Mouse (Mus musculus): Measurements from ENCODE around the gene 2010111I01Rik. TPM values are rescaled to one million over a fixed set of nuclear protein-coding genes. Genes with fewer than 3 reads are reported as not detected.

Gene 2010111I01Rik
- polyA plus RNA-seq, 1 experiment from 2014 or later, result 119 TPM

DNA sequence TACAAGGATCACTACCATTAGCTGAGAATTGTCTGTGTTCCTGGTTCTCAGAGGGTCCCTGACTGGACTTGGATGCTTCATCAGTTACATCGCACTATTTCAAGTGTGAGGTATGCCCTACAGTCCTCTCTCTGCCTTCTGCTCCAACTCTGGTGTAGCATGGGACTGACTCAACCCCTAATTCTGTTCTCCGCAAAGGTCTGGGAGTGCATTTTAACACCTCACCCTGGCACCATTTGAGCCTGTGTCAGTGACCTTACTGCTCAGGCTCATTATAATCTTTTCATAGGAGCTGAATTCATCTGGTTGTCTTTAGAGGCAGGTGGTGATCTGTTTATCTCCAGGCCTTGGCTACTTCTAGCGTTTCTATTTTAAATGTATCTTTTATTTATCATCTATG is 154.0 kb downstream of the 2010111I01Rik start:
- Histone ChIP-seq H3K9ac (ENCODE audit: low read length) (no peak overlapping the region), H3K4me2 (ENCODE audit: low read depth, low read length) (no peak overlapping the region), H3K4me1 (ENCODE audit: control insufficient read depth, insufficient read depth, low read length) (peaks cover 18% of the 10 kb centered on the region), H3K9me3 (replicated peaks; ENCODE audit: control insufficient read depth, low read length) (no peaks in the 10 kb centered on the region), H3K4me3 (replicated peaks; ENCODE audit: low read length) (no peak overlapping the region), H3K27ac (ENCODE audit: low read length) (no peak overlapping the region), H3K27me3 (ENCODE audit: control insufficient read depth, insufficient read depth, low read length) (no peaks in the 10 kb centered on the region), H3K36me3 (ENCODE audit: control insufficient read depth, insufficient read depth, low read length) (no peaks in the 10 kb centered on the region)
- ATAC-seq (ENCODE audit: insufficient read depth, low FRiP score), result no peak
- 79% methylated on average over 3 of the region's 3 CpGs for WGBS

DNA sequence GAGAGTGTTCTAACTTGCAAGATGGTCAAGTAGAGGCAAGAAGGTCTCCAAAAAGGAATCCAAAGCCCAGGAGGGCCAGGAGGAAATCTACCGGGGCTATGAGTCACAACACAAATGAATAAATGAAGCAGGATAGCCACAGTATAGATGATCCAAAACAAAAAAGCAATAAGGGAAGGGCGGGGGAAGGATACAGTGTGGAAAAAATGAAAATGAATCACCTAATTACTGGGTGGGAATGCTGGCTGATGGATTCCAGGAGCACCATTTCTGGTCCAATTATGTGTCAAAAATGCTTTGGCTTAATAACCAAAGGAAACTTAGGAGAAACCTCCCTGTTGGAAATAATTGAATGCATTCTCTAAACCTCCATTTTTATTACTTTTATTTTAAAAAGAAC is 155.6 kb downstream of the 2010111I01Rik start:
- no peaks in the 10 kb centered on the region for H3K36me3 ChIP-seq (ENCODE audit: control insufficient read depth, insufficient read depth, low read length)
- H3K9me3 ChIP-seq (replicated peaks; ENCODE audit: control insufficient read depth, low read length), result no peaks in the 10 kb centered on the region
- no peaks in the 10 kb centered on the region for H3K27me3 ChIP-seq (ENCODE audit: control insufficient read depth, insufficient read depth, low read length)
- peak overlapping the region; percentile 56 for H3K27ac ChIP-seq (ENCODE audit: low read length)
- no peak overlapping the region for H3K9ac ChIP-seq (ENCODE audit: low read length)
- WGBS, result 53% methylated on average over 2 of the region's 2 CpGs
- no peak; the same call in 1 of the 2 replicates for ATAC-seq (ENCODE audit: insufficient read depth, low FRiP score)
- peaks cover 4% of the 10 kb centered on the region; the same call in 1 of the 2 replicates for H3K4me1 ChIP-seq (ENCODE audit: control insufficient read depth, insufficient read depth, low read length)
- no peak overlapping the region for H3K4me2 ChIP-seq (ENCODE audit: low read depth, low read length)
- no peak overlapping the region for H3K4me3 ChIP-seq (replicated peaks; ENCODE audit: low read length)

DNA sequence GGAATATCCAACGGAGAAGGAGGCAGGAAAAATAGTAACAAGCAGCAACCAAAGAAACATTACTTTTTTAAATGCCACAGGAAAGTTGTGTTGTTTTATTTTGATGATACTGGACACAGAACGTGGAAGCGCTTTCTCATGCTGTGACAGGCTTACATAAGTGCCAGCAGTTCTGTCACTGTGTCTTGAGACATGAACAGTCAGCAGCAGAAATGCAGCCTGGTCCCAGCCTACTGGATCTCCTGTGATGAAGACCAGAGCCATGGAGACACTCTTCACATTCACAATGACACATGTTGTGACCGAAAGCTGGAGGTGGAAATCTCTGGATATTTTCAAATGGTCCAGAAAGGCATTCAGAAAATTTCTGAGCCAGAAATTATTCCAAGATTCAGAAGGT is 157.1 kb downstream of the 2010111I01Rik start:
- no peak overlapping the region for H3K4me2 ChIP-seq (ENCODE audit: low read depth, low read length)
- no peak overlapping the region; the same call in 1 of the 2 replicates for H3K27ac ChIP-seq (ENCODE audit: low read length)
- no peaks in the 10 kb centered on the region for H3K36me3 ChIP-seq (ENCODE audit: control insufficient read depth, insufficient read depth, low read length)
- H3K4me3 ChIP-seq (replicated peaks; ENCODE audit: low read length), result no peak overlapping the region
- no peak for ATAC-seq (ENCODE audit: insufficient read depth, low FRiP score)
- H3K9me3 ChIP-seq (replicated peaks; ENCODE audit: control insufficient read depth, low read length), result no peaks in the 10 kb centered on the region
- peaks cover 4% of the 10 kb centered on the region; the same call in 1 of the 2 replicates for H3K4me1 ChIP-seq (ENCODE audit: control insufficient read depth, insufficient read depth, low read length)
- no peaks in the 10 kb centered on the region for H3K27me3 ChIP-seq (ENCODE audit: control insufficient read depth, insufficient read depth, low read length)
- no peak overlapping the region for H3K9ac ChIP-seq (ENCODE audit: low read length)
- 66% methylated on average over 4 of the region's 4 CpGs for WGBS

DNA sequence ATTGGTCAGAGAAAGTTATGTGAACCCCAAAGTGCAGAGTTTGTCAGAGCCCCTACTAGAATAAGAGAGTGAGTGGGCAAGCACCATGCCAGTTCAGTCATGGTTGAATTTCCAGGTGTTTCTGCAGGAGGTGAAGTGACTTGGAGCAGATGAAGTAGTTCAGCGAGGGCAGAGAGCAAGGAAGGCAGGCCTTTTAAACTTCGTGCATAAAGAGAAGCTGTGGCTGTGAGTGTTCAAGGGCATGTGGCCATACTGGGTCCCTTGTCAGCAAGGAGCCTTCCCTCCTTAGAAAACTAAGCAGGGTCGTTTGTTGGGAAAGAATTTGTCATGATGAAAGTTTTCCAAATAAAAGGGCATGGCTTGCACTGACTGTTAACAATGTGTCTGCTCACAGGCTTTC is 161.5 kb downstream of the 2010111I01Rik start:
- WGBS, result 60% methylated on average over 3 of the region's 3 CpGs

DNA sequence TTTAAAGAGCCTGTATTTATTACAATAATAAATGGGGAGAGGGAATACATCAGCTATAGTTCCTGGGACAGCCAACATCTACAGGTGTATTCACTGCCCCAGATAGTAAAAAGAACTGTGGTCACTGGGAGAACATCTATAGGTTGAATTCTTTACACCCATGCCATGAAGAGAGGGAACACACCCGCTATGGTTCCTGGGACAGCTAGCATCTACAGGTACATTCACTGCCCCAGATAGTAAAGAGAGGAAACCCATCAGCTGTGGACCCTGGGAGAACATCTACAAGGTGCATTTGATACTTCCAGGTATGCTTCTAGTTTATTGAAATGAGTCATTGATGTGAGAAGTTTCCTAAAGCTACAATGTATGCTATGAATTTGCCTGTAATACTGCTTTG is 162.8 kb downstream of the 2010111I01Rik start:
- H3K4me3 ChIP-seq (replicated peaks; ENCODE audit: low read length), result no peak overlapping the region
- H3K27ac ChIP-seq (ENCODE audit: low read length), result no peak overlapping the region
- no peak overlapping the region for H3K4me2 ChIP-seq (ENCODE audit: low read depth, low read length)
- ATAC-seq (ENCODE audit: insufficient read depth, low FRiP score), result no peak
- no peak overlapping the region for H3K9ac ChIP-seq (ENCODE audit: low read length)
- H3K9me3 ChIP-seq (replicated peaks; ENCODE audit: control insufficient read depth, low read length), result peaks cover 10% of the 10 kb centered on the region
- WGBS, result 91% methylated on average over 1 of the region's 1 CpGs
- no peaks in the 10 kb centered on the region for H3K4me1 ChIP-seq (ENCODE audit: control insufficient read depth, insufficient read depth, low read length)
- no peaks in the 10 kb centered on the region for H3K27me3 ChIP-seq (ENCODE audit: control insufficient read depth, insufficient read depth, low read length)
- 0 out of 2 replicates have a peak, but pooled peaks cover 5% of the 10 kb centered on the region for H3K36me3 ChIP-seq (ENCODE audit: control insufficient read depth, insufficient read depth, low read length)

More for the DNA sequence above, 161.5 kb downstream of the 2010111I01Rik start:
- Histone ChIP-seq H3K27me3 (ENCODE audit: control insufficient read depth, insufficient read depth, low read length) (no peaks in the 10 kb centered on the region), H3K4me2 (ENCODE audit: low read depth, low read length) (no peak overlapping the region), H3K9ac (ENCODE audit: low read length) (no peak overlapping the region), H3K36me3 (ENCODE audit: control insufficient read depth, insufficient read depth, low read length) (0 out of 2 replicates have a peak, but pooled peaks cover 5% of the 10 kb centered on the region), H3K27ac (ENCODE audit: low read length) (no peak overlapping the region), H3K4me3 (replicated peaks; ENCODE audit: low read length) (no peak overlapping the region), H3K9me3 (replicated peaks; ENCODE audit: control insufficient read depth, low read length) (peaks cover 10% of the 10 kb centered on the region), H3K4me1 (ENCODE audit: control insufficient read depth, insufficient read depth, low read length) (no peaks in the 10 kb centered on the region)
- ATAC-seq (ENCODE audit: insufficient read depth, low FRiP score), result no peak

DNA sequence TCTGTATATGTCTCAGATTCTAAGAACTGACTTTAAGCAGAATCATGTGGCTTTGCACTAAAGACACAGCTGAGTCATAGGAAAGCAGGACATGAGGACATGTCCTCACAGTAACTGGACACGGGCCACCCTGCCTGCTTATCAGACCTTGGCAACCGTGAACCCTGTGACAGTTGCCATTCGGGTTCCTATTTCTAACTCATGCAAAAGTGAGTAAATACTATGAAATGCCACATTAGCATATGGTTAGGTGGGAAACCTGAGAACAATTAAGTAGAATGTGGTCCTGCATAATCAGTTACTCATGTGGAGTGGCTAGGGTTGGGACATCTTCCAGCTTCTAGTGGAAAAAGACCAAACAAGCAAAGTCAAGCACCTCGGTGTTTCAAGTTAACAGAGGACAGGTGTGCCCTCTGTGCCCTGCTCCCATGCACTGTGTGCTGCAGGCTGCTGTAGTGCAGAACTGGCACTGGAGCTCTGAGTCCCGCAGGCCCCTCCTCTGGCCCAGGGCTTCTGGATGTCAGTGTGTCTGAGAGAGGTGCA is 170.3 kb downstream of the 2010111I01Rik start:
- no peaks in the 10 kb centered on the region for H3K4me1 ChIP-seq (ENCODE audit: control insufficient read depth, insufficient read depth, low read length)
- H3K27ac ChIP-seq (ENCODE audit: low read length), result no peak overlapping the region
- no peak for ATAC-seq (ENCODE audit: insufficient read depth, low FRiP score)
- H3K36me3 ChIP-seq (ENCODE audit: control insufficient read depth, insufficient read depth, low read length), result no peaks in the 10 kb centered on the region
- H3K4me3 ChIP-seq (replicated peaks; ENCODE audit: low read length), result no peak overlapping the region
- 70% methylated on average over 5 of the region's 5 CpGs for WGBS
- no peaks in the 10 kb centered on the region for H3K9me3 ChIP-seq (replicated peaks; ENCODE audit: control insufficient read depth, low read length)
- no peak overlapping the region for H3K9ac ChIP-seq (ENCODE audit: low read length)
- H3K27me3 ChIP-seq (ENCODE audit: control insufficient read depth, insufficient read depth, low read length), result no peaks in the 10 kb centered on the region
- H3K4me2 ChIP-seq (ENCODE audit: low read depth, low read length), result no peak overlapping the region

DNA sequence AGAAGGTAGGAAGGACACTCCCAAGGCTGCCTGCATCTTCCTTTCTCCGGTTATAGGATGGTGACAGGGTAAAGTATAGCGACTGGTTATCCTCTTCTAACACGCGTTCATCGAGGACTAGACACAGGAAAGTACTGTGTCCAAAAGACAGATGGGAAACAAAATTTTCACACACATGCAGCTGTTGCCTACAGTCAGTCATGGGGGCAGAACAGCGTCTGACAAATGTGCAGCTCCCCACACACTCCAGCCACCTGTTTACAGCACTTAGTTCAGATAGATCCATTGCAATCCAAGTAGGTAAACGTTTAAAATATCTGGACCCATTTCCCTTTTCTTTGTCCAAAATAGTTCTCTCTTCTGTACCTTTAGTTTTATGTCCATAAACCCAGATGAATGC is 171.3 kb downstream of the 2010111I01Rik start:
- Histone ChIP-seq H3K27ac (ENCODE audit: low read length) (no peak overlapping the region), H3K4me1 (ENCODE audit: control insufficient read depth, insufficient read depth, low read length) (no peaks in the 10 kb centered on the region), H3K9ac (ENCODE audit: low read length) (no peak overlapping the region), H3K27me3 (ENCODE audit: control insufficient read depth, insufficient read depth, low read length) (no peaks in the 10 kb centered on the region), H3K9me3 (replicated peaks; ENCODE audit: control insufficient read depth, low read length) (no peaks in the 10 kb centered on the region), H3K4me2 (ENCODE audit: low read depth, low read length) (no peak overlapping the region), H3K36me3 (ENCODE audit: control insufficient read depth, insufficient read depth, low read length) (no peaks in the 10 kb centered on the region), H3K4me3 (replicated peaks; ENCODE audit: low read length) (no peak overlapping the region)
- WGBS, result 65% methylated on average over 7 of the region's 7 CpGs
- ATAC-seq (ENCODE audit: insufficient read depth, low FRiP score), result no peak

DNA sequence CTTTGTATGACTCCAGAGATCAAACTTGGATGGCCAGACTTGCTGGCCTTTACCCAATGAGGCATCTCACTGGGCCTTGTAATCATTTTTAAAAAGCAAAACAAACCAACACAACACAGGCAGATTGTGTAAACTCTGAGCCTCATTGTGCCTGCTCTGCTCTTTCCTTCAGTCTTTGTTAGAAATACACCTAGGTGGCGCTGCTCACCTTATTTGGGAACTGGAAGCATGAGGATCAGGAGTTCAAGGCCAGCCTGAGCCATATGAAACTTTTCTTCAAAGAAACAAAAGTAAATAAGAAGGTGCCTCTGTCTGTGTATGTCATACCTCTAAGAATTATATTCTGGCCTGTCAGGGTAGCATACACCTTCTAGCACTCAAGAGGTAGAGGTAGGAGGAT is 172.1 kb downstream of the 2010111I01Rik start:
- H3K36me3 ChIP-seq (ENCODE audit: control insufficient read depth, insufficient read depth, low read length), result no peaks in the 10 kb centered on the region
- no peaks in the 10 kb centered on the region for H3K27me3 ChIP-seq (ENCODE audit: control insufficient read depth, insufficient read depth, low read length)
- no peaks in the 10 kb centered on the region for H3K4me1 ChIP-seq (ENCODE audit: control insufficient read depth, insufficient read depth, low read length)
- no peak for ATAC-seq (ENCODE audit: insufficient read depth, low FRiP score)
- 91% methylated on average over 1 of the region's 1 CpGs for WGBS
- no peak overlapping the region for H3K27ac ChIP-seq (ENCODE audit: low read length)
- no peak overlapping the region for H3K4me3 ChIP-seq (replicated peaks; ENCODE audit: low read length)
- H3K9ac ChIP-seq (ENCODE audit: low read length), result no peak overlapping the region
- H3K4me2 ChIP-seq (ENCODE audit: low read depth, low read length), result no peak overlapping the region
- no peaks in the 10 kb centered on the region for H3K9me3 ChIP-seq (replicated peaks; ENCODE audit: control insufficient read depth, low read length)

DNA sequence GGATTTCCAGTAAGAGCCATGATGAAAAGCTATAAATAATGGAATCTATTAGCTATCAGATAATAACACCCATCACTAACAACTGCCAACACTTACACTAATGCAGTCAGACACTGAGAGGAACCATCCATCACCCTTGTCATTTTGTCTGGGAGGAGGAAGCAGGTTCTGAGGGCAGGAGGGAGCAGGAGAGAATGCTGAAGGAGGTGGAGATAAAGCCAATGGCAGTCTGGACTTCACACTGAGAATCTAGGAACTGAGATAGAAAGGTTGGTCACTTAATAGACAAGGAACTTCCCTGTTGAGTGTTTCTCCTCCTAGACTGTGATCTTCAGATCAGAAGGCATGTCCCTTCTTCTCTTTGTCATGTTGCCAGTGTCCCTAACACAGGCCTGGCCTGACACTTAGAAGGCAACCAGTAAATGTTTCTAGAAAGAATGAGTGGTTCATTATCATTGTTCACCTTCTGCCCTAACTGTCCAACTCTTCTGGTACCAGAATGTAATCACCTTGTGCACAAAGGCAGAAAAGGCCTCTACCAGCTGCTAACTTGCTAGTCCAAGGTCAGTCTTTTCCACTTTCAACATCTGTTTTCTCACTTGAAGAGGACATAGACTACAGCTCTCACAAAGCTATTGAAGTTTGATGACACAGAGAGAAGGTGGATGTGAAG is 173.8 kb downstream of the 2010111I01Rik start:
- Histone ChIP-seq H3K9ac (ENCODE audit: low read length) (no peak overlapping the region), H3K27me3 (ENCODE audit: control insufficient read depth, insufficient read depth, low read length) (no peaks in the 10 kb centered on the region), H3K4me3 (replicated peaks; ENCODE audit: low read length) (no peak overlapping the region), H3K4me2 (ENCODE audit: low read depth, low read length) (no peak overlapping the region), H3K4me1 (ENCODE audit: control insufficient read depth, insufficient read depth, low read length) (no peaks in the 10 kb centered on the region), H3K27ac (ENCODE audit: low read length) (no peak overlapping the region), H3K9me3 (replicated peaks; ENCODE audit: control insufficient read depth, low read length) (no peaks in the 10 kb centered on the region), H3K36me3 (ENCODE audit: control insufficient read depth, insufficient read depth, low read length) (no peaks in the 10 kb centered on the region)
- ATAC-seq (ENCODE audit: insufficient read depth, low FRiP score), result no peak
